Mouse (Mus musculus): ENCODE measurements around the gene Akap13. TPM values are rescaled to one million over a fixed set of nuclear protein-coding genes. Genes with fewer than 3 reads are reported as not detected.
A peak's percentile ranks its signal among the peaks of the same experiment; 100 is the strongest.

Gene Akap13
- polyA plus RNA-seq, 1 experiment from 2014 or later: 43.4 TPM

- 82% methylated on average over 6 of the region's 6 CpGs for whole genome bisulfite sequencing
- H3K27ac ChIP-seq: peak overlapping the region; percentile 81
- H3K9me3 ChIP-seq (replicated peaks): no peaks in the 10 kb centered on the region
- H3K9ac ChIP-seq: no peak overlapping the region
- no peak for ATAC-seq (replicated peaks; ENCODE audit: insufficient number of reproducible peaks, insufficient read depth, low FRiP score, low read depth)
- peaks cover 51% of the 10 kb centered on the region for H3K4me1 ChIP-seq (replicated peaks)
- no peak overlapping the region for H3K4me3 ChIP-seq
- peaks cover 17% of the 10 kb centered on the region; the same call in 1 of the 2 replicates for H3K36me3 ChIP-seq
- H3K4me2 ChIP-seq: no peak overlapping the region
- no peaks in the 10 kb centered on the region for H3K27me3 ChIP-seq
Observed at GRCm38 (mm10) chr7:75585409-75585808, 130.1 kb downstream of the Akap13 start.

GRCm38 (mm10) chr7:75586113-75586512 is 130.8 kb downstream of the Akap13 start:
- peaks cover 17% of the 10 kb centered on the region; the same call in 1 of the 2 replicates for H3K36me3 ChIP-seq
- peak overlapping the region; percentile 81 for H3K27ac ChIP-seq
- H3K9ac ChIP-seq: no peak overlapping the region
- no peaks in the 10 kb centered on the region for H3K27me3 ChIP-seq
- peaks cover 51% of the 10 kb centered on the region for H3K4me1 ChIP-seq (replicated peaks)
- H3K9me3 ChIP-seq (replicated peaks): no peaks in the 10 kb centered on the region
- ATAC-seq (replicated peaks; ENCODE audit: insufficient number of reproducible peaks, insufficient read depth, low FRiP score, low read depth): peak; percentile 77
- WGBS: 13% methylated on average over 14 of the region's 14 CpGs
- peak overlapping the region; percentile 13 for H3K4me3 ChIP-seq
- peak overlapping the region; percentile 44 for H3K4me2 ChIP-seq

GRCm38 (mm10) chr7:75587727-75588126 is 132.4 kb downstream of the Akap13 start:
- Histone ChIP-seq H3K4me2 (0 out of 2 replicates have a peak overlapping the region, but pooled peaks have one; percentile 3), H3K9me3 (replicated peaks) (no peaks in the 10 kb centered on the region), H3K27me3 (no peaks in the 10 kb centered on the region), H3K9ac (no peak overlapping the region), H3K27ac (peak overlapping the region; percentile 7; the same call in 1 of the 2 replicates), H3K36me3 (peaks cover 17% of the 10 kb centered on the region; the same call in 1 of the 2 replicates), H3K4me3 (no peak overlapping the region), H3K4me1 (replicated peaks) (peaks cover 40% of the 10 kb centered on the region)
- no peak for ATAC-seq (replicated peaks; ENCODE audit: insufficient number of reproducible peaks, insufficient read depth, low FRiP score, low read depth)
- 74% methylated on average over 5 of the region's 5 CpGs for WGBS

GRCm38 (mm10) chr7:75589304-75589973 is 134.1 kb downstream of the Akap13 start:
- H3K27me3 ChIP-seq: no peaks in the 10 kb centered on the region
- H3K4me3 ChIP-seq: no peak overlapping the region
- peaks cover 31% of the 10 kb centered on the region for H3K4me1 ChIP-seq (replicated peaks)
- no peak overlapping the region for H3K27ac ChIP-seq
- no peak overlapping the region for H3K4me2 ChIP-seq
- WGBS: 89% methylated on average over 8 of the region's 8 CpGs
- peaks cover 17% of the 10 kb centered on the region; the same call in 1 of the 2 replicates for H3K36me3 ChIP-seq
- H3K9ac ChIP-seq: no peak overlapping the region
- ATAC-seq (replicated peaks; ENCODE audit: insufficient number of reproducible peaks, insufficient read depth, low FRiP score, low read depth): no peak
- no peaks in the 10 kb centered on the region for H3K9me3 ChIP-seq (replicated peaks)

GRCm38 (mm10) chr7:75591961-75592360 is 136.6 kb downstream of the Akap13 start:
- WGBS: 62% methylated on average over 1 of the region's 1 CpGs
- ATAC-seq (replicated peaks; ENCODE audit: insufficient number of reproducible peaks, insufficient read depth, low FRiP score, low read depth): no peak
- H3K4me2 ChIP-seq: no peak overlapping the region

GRCm38 (mm10) chr7:75594801-75595200 is 139.5 kb downstream of the Akap13 start:
- H3K4me3 ChIP-seq: no peak overlapping the region
- peaks cover 17% of the 10 kb centered on the region for H3K4me1 ChIP-seq (replicated peaks)
- peaks cover 9% of the 10 kb centered on the region; the same call in 1 of the 2 replicates for H3K36me3 ChIP-seq
- H3K4me2 ChIP-seq: no peak overlapping the region
- H3K27me3 ChIP-seq: no peaks in the 10 kb centered on the region
- no peak overlapping the region for H3K9ac ChIP-seq
- 68% methylated on average over 5 of the region's 5 CpGs for WGBS
- no peak for ATAC-seq (replicated peaks; ENCODE audit: insufficient number of reproducible peaks, insufficient read depth, low FRiP score, low read depth)
- H3K9me3 ChIP-seq (replicated peaks): no peaks in the 10 kb centered on the region
- H3K27ac ChIP-seq: no peak overlapping the region

More at GRCm38 (mm10) chr7:75591961-75592360, 136.6 kb downstream of the Akap13 start:
- Histone ChIP-seq H3K27me3 (no peaks in the 10 kb centered on the region), H3K4me3 (no peak overlapping the region), H3K27ac (no peak overlapping the region), H3K9ac (no peak overlapping the region), H3K9me3 (replicated peaks) (no peaks in the 10 kb centered on the region), H3K4me1 (replicated peaks) (peaks cover 24% of the 10 kb centered on the region), H3K36me3 (peaks cover 17% of the 10 kb centered on the region; the same call in 1 of the 2 replicates)

- Histone ChIP-seq H3K27ac (peak overlapping the region; percentile 8; the same call in 1 of the 2 replicates), H3K9ac (no peak overlapping the region), H3K9me3 (replicated peaks) (no peaks in the 10 kb centered on the region), H3K36me3 (0 out of 2 replicates have a peak, but pooled peaks cover 4% of the 10 kb centered on the region), H3K4me1 (replicated peaks) (peaks cover 17% of the 10 kb centered on the region), H3K4me3 (no peak overlapping the region), H3K27me3 (no peaks in the 10 kb centered on the region), H3K4me2 (no peak overlapping the region)
- ATAC-seq (replicated peaks; ENCODE audit: insufficient number of reproducible peaks, insufficient read depth, low FRiP score, low read depth): no peak
Observed at GRCm38 (mm10) chr7:75595268-75595667, 139.9 kb downstream of the Akap13 start.

GRCm38 (mm10) chr7:75596058-75596748 is 140.9 kb downstream of the Akap13 start:
- H3K27ac ChIP-seq: peak overlapping the region; percentile 8; the same call in 1 of the 2 replicates
- no peak overlapping the region for H3K4me3 ChIP-seq
- H3K4me1 ChIP-seq (replicated peaks): peaks cover 17% of the 10 kb centered on the region
- peak overlapping the region; percentile 3; the same call in 1 of the 2 replicates for H3K4me2 ChIP-seq
- no peaks in the 10 kb centered on the region for H3K27me3 ChIP-seq
- H3K36me3 ChIP-seq: no peaks in the 10 kb centered on the region
- no peak for ATAC-seq (replicated peaks; ENCODE audit: insufficient number of reproducible peaks, insufficient read depth, low FRiP score, low read depth)
- H3K9me3 ChIP-seq (replicated peaks): no peaks in the 10 kb centered on the region
- WGBS: 40% methylated on average over 6 of the region's 6 CpGs
- no peak overlapping the region for H3K9ac ChIP-seq

- Histone ChIP-seq H3K4me2 (no peak overlapping the region), H3K27ac (no peak overlapping the region), H3K4me1 (replicated peaks) (peaks cover 15% of the 10 kb centered on the region), H3K9ac (no peak overlapping the region), H3K27me3 (no peaks in the 10 kb centered on the region), H3K36me3 (no peaks in the 10 kb centered on the region), H3K9me3 (replicated peaks) (no peaks in the 10 kb centered on the region), H3K4me3 (no peak overlapping the region)
- WGBS: 85% methylated on average over 2 of the region's 2 CpGs
- no peak for ATAC-seq (replicated peaks; ENCODE audit: insufficient number of reproducible peaks, insufficient read depth, low FRiP score, low read depth)
Observed at GRCm38 (mm10) chr7:75597840-75598239, 142.5 kb downstream of the Akap13 start.

- Histone ChIP-seq H3K4me2 (no peak overlapping the region), H3K9ac (no peak overlapping the region), H3K4me3 (no peak overlapping the region), H3K36me3 (peaks cover 10% of the 10 kb centered on the region; the same call in 1 of the 2 replicates), H3K27ac (no peak overlapping the region), H3K27me3 (no peaks in the 10 kb centered on the region), H3K4me1 (replicated peaks) (peaks cover 7% of the 10 kb centered on the region), H3K9me3 (replicated peaks) (no peaks in the 10 kb centered on the region)
- 81% methylated on average over 6 of the region's 6 CpGs for WGBS
- no peak for ATAC-seq (replicated peaks; ENCODE audit: insufficient number of reproducible peaks, insufficient read depth, low FRiP score, low read depth)
Observed at GRCm38 (mm10) chr7:75600360-75601075, 145.2 kb downstream of the Akap13 start.

GRCm38 (mm10) chr7:75607248-75607647 is 151.9 kb downstream of the Akap13 start:
- 28% methylated on average over 3 of the region's 3 CpGs for WGBS
- H3K4me2 ChIP-seq: 0 out of 2 replicates have a peak overlapping the region, but pooled peaks have one; percentile 8
- no peak overlapping the region for H3K4me3 ChIP-seq
- no peak overlapping the region; the same call in 1 of the 2 replicates for H3K27ac ChIP-seq
- no peak overlapping the region for H3K9ac ChIP-seq
- H3K4me1 ChIP-seq (replicated peaks): peaks cover 45% of the 10 kb centered on the region
- H3K36me3 ChIP-seq: peaks cover 35% of the 10 kb centered on the region; the same call in 1 of the 2 replicates
- no peaks in the 10 kb centered on the region for H3K9me3 ChIP-seq (replicated peaks)
- H3K27me3 ChIP-seq: no peaks in the 10 kb centered on the region
- ATAC-seq (replicated peaks; ENCODE audit: insufficient number of reproducible peaks, insufficient read depth, low FRiP score, low read depth): no peak
